Mouse (Mus musculus): ENCODE measurements around the gene Trp53tg5. TPM values are rescaled to one million over a fixed set of nuclear protein-coding genes. Genes with fewer than 3 reads are reported as not detected.

Gene Trp53tg5
- polyA plus RNA-seq, 1 experiment: not detected

DNA sequence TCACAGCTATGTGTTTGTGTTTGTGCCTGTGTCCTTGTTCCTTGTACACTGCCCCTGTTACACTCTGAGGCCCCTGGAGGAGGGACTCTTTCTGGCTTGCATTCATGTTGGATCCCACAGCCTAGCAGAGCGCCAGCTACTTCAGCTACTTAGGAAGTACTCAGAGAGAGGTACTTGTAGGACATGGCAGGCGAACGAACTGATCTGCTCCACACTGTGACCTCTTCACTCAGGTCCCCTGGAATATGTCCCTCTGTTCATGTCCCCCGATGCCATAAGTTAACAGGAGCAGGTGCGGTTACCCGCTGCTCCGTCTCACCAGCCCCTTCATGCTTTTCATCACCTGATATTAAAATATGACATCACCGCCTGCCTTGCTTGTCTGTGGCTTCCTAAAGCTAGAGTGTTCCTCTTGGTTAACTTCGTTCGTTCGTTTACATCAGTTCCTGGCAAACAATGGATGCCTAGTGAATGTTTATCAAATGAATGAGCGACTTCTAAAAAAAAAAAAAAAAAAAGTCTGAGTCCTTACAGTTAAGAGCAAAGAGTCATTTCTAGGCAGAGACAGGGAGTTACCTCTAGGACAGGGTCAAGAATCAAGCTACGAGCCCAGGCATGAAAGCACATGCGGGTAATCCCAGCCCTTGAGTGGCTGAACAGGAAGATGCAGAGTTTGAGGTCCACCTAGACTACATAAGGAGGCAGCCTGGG, 20.3 kb downstream of the Trp53tg5 start:
- Histone ChIP-seq H3K9me3 (peaks cover 16% of the 10 kb centered on the region), H3K36me3 (replicated peaks; ENCODE audit: low read length) (no peaks in the 10 kb centered on the region), H3K4me3 (replicated peaks) (no peak overlapping the region), H3K4me1 (peaks cover 16% of the 10 kb centered on the region), H3K27me3 (replicated peaks) (peaks cover 67% of the 10 kb centered on the region)
- TF ChIP-seq FLI1 (IDR thresholded peaks at IDR 0.05; ENCODE audit: low read length) (no peak), GATA1 (IDR thresholded peaks at IDR 0.05; ENCODE audit: borderline replicate concordance, low read length) (no peak)

- Histone ChIP-seq H3K36me3 (replicated peaks; ENCODE audit: low read length) (no peaks in the 10 kb centered on the region), H3K4me1 (peaks cover 16% of the 10 kb centered on the region), H3K4me3 (replicated peaks) (no peak overlapping the region), H3K27me3 (replicated peaks) (peaks cover 66% of the 10 kb centered on the region), H3K9me3 (peaks cover 16% of the 10 kb centered on the region)
- no peak for TF ChIP-seq GATA1 (IDR thresholded peaks at IDR 0.05; ENCODE audit: borderline replicate concordance, low read length)
- TF ChIP-seq FLI1 (IDR thresholded peaks at IDR 0.05; ENCODE audit: low read length): no peak
These were observed 21.4 kb downstream of the Trp53tg5 start for GRCm38 (mm10) chr2:164452000-164452676.

- Histone ChIP-seq H3K36me3 (replicated peaks; ENCODE audit: low read length) (no peaks in the 10 kb centered on the region), H3K27me3 (replicated peaks) (peaks cover 67% of the 10 kb centered on the region), H3K9me3 (peaks cover 16% of the 10 kb centered on the region), H3K4me3 (replicated peaks) (no peak overlapping the region), H3K4me1 (0 out of 2 replicates have a peak, but pooled peaks cover 4% of the 10 kb centered on the region)
- TF ChIP-seq FLI1 (IDR thresholded peaks at IDR 0.05; ENCODE audit: low read length) (no peak), GATA1 (IDR thresholded peaks at IDR 0.05; ENCODE audit: borderline replicate concordance, low read length) (no peak)
These were observed 24.0 kb downstream of the Trp53tg5 start for GRCm38 (mm10) chr2:164449341-164450042.

DNA sequence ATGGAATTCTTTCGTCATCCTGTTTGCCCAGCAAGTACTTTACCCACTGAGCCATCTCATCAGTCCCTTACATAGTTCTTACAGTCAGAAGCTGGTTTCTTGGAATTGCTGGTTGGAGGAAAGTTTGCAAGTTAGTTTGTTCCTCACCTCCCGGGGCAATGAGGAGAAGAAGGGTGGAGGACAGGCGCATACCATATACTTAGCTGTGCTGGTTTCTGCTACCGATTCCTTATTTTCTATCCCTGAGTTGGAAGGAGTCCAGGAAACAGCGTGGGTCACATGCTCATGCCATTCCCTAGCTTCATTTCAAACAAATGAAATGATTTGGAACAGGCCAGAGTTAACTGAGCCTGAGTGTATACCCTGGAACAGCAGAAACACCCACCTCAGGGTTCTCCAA, 24.6 kb downstream of the Trp53tg5 start:
- 0 out of 2 replicates have a peak, but pooled peaks cover 4% of the 10 kb centered on the region for H3K4me1 ChIP-seq
- no peak overlapping the region for H3K4me3 ChIP-seq (replicated peaks)
- no peaks in the 10 kb centered on the region for H3K36me3 ChIP-seq (replicated peaks; ENCODE audit: low read length)
- peaks cover 16% of the 10 kb centered on the region for H3K9me3 ChIP-seq
- H3K27me3 ChIP-seq (replicated peaks): peaks cover 69% of the 10 kb centered on the region
- TF ChIP-seq GATA1 (IDR thresholded peaks at IDR 0.05; ENCODE audit: borderline replicate concordance, low read length) (no peak), FLI1 (IDR thresholded peaks at IDR 0.05; ENCODE audit: low read length) (no peak)

GRCm38 (mm10) chr2:164448140-164448539, 25.4 kb downstream of the Trp53tg5 start:
- H3K9me3 ChIP-seq: peaks cover 16% of the 10 kb centered on the region
- H3K4me1 ChIP-seq: peaks cover 8% of the 10 kb centered on the region
- H3K27me3 ChIP-seq (replicated peaks): peaks cover 72% of the 10 kb centered on the region
- H3K36me3 ChIP-seq (replicated peaks; ENCODE audit: low read length): no peaks in the 10 kb centered on the region
- TF ChIP-seq GATA1 (IDR thresholded peaks at IDR 0.05; ENCODE audit: borderline replicate concordance, low read length): no peak
- TF ChIP-seq FLI1 (IDR thresholded peaks at IDR 0.05; ENCODE audit: low read length): no peak
- no peak overlapping the region for H3K4me3 ChIP-seq (replicated peaks)

DNA sequence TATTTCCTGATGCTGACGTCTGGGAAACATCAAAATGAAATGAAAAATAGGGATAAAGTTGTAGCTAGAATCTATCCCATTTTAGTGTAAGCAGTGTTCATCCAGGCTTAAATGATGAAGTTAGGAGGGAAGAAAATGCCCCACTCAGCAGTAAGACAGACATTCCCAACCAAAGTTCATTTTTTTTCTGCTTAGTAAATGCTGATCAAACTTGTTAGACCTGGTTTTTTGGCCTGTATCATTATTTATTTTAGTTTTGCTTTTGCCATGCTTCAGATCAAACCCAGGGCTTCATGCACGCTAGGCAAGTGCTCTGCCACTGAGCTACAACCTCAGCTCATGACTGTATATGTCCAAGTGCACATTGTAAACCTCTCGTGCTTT, 27.4 kb downstream of the Trp53tg5 start:
- Histone ChIP-seq H3K27me3 (replicated peaks) (peaks cover 75% of the 10 kb centered on the region), H3K4me3 (replicated peaks) (no peak overlapping the region), H3K4me1 (peaks cover 20% of the 10 kb centered on the region), H3K9me3 (peaks cover 16% of the 10 kb centered on the region), H3K36me3 (replicated peaks; ENCODE audit: low read length) (no peaks in the 10 kb centered on the region)
- TF ChIP-seq FLI1 (IDR thresholded peaks at IDR 0.05; ENCODE audit: low read length) (no peak), GATA1 (IDR thresholded peaks at IDR 0.05; ENCODE audit: borderline replicate concordance, low read length) (no peak)

- peaks cover 23% of the 10 kb centered on the region for H3K4me1 ChIP-seq
- peaks cover 76% of the 10 kb centered on the region for H3K27me3 ChIP-seq (replicated peaks)
- no peak for TF ChIP-seq GATA1 (IDR thresholded peaks at IDR 0.05; ENCODE audit: borderline replicate concordance, low read length)
- TF ChIP-seq FLI1 (IDR thresholded peaks at IDR 0.05; ENCODE audit: low read length): no peak
- H3K36me3 ChIP-seq (replicated peaks; ENCODE audit: low read length): no peaks in the 10 kb centered on the region
- no peak overlapping the region for H3K4me3 ChIP-seq (replicated peaks)
- peaks cover 14% of the 10 kb centered on the region for H3K9me3 ChIP-seq
These were observed 28.0 kb downstream of the Trp53tg5 start for GRCm38 (mm10) chr2:164445399-164446085.

GRCm38 (mm10) chr2:164444701-164445100, 28.8 kb downstream of the Trp53tg5 start:
- H3K4me3 ChIP-seq (replicated peaks): no peak overlapping the region
- H3K4me1 ChIP-seq: peaks cover 23% of the 10 kb centered on the region
- peaks cover 77% of the 10 kb centered on the region for H3K27me3 ChIP-seq (replicated peaks)
- TF ChIP-seq FLI1 (IDR thresholded peaks at IDR 0.05; ENCODE audit: low read length) (no peak), GATA1 (IDR thresholded peaks at IDR 0.05; ENCODE audit: borderline replicate concordance, low read length) (no peak)
- no peaks in the 10 kb centered on the region for H3K36me3 ChIP-seq (replicated peaks; ENCODE audit: low read length)
- H3K9me3 ChIP-seq: peaks cover 5% of the 10 kb centered on the region

- H3K9me3 ChIP-seq: no peaks in the 10 kb centered on the region
- TF ChIP-seq FLI1 (IDR thresholded peaks at IDR 0.05; ENCODE audit: low read length) (no peak), GATA1 (IDR thresholded peaks at IDR 0.05; ENCODE audit: borderline replicate concordance, low read length) (no peak)
- no peaks in the 10 kb centered on the region for H3K36me3 ChIP-seq (replicated peaks; ENCODE audit: low read length)
- peaks cover 23% of the 10 kb centered on the region for H3K4me1 ChIP-seq
- peak within 1 kb of the TSS; percentile 87 for H3K4me3 ChIP-seq (replicated peaks)
- H3K27me3 ChIP-seq (replicated peaks): peaks cover 78% of the 10 kb centered on the region
These were observed 30.0 kb downstream of the Trp53tg5 start, which contains the start of gene Sdc4 for GRCm38 (mm10) chr2:164443460-164444000. Sdc4 (minus strand) TSS chr2:164443887.

All from megakaryocyte, embryonic 14.5 days (primary cell).